Mouse (Mus musculus): ENCODE results near the gene Zfp341. TPM values are rescaled to one million over a fixed set of nuclear protein-coding genes. Genes with fewer than 3 reads are reported as not detected.

Gene Zfp341
- polyA plus RNA-seq, 1 experiment from 2014 or later, result 1.3 TPM

DNA sequence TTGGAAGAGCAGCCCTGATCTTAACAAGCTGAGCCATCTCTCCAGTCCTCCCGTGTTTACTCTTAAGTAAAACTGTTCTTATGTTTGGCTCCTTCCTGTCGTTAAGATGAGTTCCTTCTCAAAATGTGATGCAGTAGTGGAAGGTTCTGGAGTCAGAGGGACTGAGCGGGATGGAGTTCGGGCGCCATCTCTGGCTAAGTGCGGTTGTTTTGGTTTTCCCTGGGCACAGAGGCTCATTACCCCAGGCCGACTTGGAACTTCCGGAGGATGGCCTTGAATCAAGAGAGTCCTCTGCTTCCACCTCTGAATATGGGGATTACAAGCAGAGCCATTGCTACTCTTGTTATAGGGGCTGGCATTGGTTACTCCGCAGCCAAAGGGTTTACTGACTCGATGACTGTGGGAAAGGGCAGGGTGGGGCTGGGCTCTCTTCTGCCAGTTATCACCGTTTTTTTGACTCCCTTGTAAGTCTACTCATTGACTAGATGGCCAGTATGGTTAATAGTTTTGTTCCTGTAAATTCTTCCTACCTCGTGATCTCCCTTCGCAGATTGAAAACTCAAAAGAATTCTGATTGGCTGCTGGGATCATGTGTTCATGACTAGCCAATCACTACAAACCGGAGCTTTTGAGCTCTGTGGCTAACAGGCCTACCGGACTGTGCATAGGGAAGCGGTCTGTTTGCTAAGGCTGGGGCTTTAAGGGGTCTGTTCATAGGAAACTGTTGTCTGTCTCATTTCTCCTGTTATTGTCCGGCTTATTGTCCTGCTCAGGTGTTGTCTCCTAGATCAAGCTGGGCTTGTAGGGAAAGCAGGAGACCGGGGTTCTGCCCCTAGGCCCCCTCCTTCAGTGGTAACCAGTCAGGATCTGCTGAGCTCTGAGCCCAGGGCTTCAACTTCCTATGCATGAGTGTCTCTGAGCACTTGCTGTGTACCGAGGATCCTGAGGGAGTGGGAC, 63.8 kb downstream of the Zfp341 start:
- Histone ChIP-seq H3K9me3 (ENCODE audit: low read length) (no peaks in the 10 kb centered on the region), H3K27ac (ENCODE audit: low read length) (peak overlapping the region; percentile 40), H3K4me2 (replicated peaks; ENCODE audit: low read depth, low read length) (peak overlapping the region; percentile 11; the same call in 1 of the 2 replicates), H3K27me3 (ENCODE audit: insufficient read depth, low read length) (no peaks in the 10 kb centered on the region), H3K36me3 (ENCODE audit: insufficient read depth, low read length) (peaks cover 3% of the 10 kb centered on the region), H3K4me1 (ENCODE audit: insufficient read depth, low read length) (peaks cover 33% of the 10 kb centered on the region), H3K4me3 (ENCODE audit: low read length) (no peak overlapping the region), H3K9ac (replicated peaks; ENCODE audit: low read length) (no peak overlapping the region)
- 69% methylated on average over 19 of the region's 19 CpGs for WGBS
- ATAC-seq (ENCODE audit: low FRiP score, low TSS enrichment), result 0 out of 2 replicates have a peak, but pooled peaks have one; percentile 36

GRCm38 (mm10) chr2:154677651-154678139, 64.6 kb downstream of the Zfp341 start:
- Histone ChIP-seq H3K27me3 (ENCODE audit: insufficient read depth, low read length) (no peaks in the 10 kb centered on the region), H3K4me2 (replicated peaks; ENCODE audit: low read depth, low read length) (peak overlapping the region; percentile 11; the same call in 1 of the 2 replicates), H3K9me3 (ENCODE audit: low read length) (no peaks in the 10 kb centered on the region), H3K9ac (replicated peaks; ENCODE audit: low read length) (peak overlapping the region; percentile 35), H3K4me1 (ENCODE audit: insufficient read depth, low read length) (peaks cover 33% of the 10 kb centered on the region), H3K36me3 (ENCODE audit: insufficient read depth, low read length) (peaks cover 3% of the 10 kb centered on the region), H3K4me3 (ENCODE audit: low read length) (no peak overlapping the region), H3K27ac (ENCODE audit: low read length) (peak overlapping the region; percentile 40)
- 40% methylated on average over 10 of the region's 10 CpGs for WGBS
- ATAC-seq (ENCODE audit: low FRiP score, low TSS enrichment), result peak; percentile 76

DNA sequence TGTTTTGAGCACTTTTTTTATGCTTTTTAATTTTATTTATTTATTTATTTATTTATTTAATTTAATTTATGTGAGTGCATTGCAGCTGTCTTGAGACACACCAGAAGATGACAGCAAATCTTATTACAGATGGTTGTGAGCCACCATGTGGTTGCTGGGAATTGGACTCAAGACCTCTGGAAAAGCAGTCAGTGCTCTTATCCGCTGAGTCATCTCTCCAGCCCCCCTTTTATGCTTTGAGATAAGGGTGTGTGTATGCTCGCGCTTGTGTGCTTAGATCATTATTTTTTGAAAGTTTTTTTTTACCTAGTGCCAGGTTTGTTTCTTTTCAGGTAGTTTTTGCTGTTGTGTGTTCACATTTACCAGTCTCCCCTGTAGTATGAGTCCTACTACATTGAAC, 65.9 kb downstream of the Zfp341 start:
- Histone ChIP-seq H3K27me3 (ENCODE audit: insufficient read depth, low read length) (no peaks in the 10 kb centered on the region), H3K4me1 (ENCODE audit: insufficient read depth, low read length) (peaks cover 31% of the 10 kb centered on the region), H3K4me3 (ENCODE audit: low read length) (no peak overlapping the region), H3K9ac (replicated peaks; ENCODE audit: low read length) (no peak overlapping the region), H3K27ac (ENCODE audit: low read length) (no peak overlapping the region), H3K9me3 (ENCODE audit: low read length) (no peaks in the 10 kb centered on the region), H3K36me3 (ENCODE audit: insufficient read depth, low read length) (no peaks in the 10 kb centered on the region), H3K4me2 (replicated peaks; ENCODE audit: low read depth, low read length) (no peak overlapping the region)
- ATAC-seq (ENCODE audit: low FRiP score, low TSS enrichment), result no peak
- WGBS, result 77% methylated on average over 3 of the region's 3 CpGs

DNA sequence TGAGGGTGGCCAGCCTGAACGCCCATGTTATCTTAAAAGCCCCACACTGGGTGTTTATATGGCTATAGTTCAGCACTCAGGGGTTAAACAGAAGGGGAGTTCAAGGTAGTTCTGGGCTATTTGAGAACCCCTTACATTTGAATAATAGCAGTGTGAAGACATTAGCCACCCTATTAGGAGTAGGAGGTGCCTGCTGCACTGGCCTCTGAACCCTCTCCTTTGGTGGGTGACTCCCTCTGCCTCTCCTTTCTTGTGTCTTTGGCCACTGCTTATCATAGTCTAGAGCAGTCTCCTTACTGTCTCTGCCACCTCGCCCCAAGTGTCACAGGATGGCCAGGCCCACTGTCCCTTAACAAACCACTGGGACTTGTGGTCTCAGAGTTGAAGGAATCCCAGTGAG, 67.2 kb downstream of the Zfp341 start:
- Histone ChIP-seq H3K27me3 (ENCODE audit: insufficient read depth, low read length) (no peaks in the 10 kb centered on the region), H3K9ac (replicated peaks; ENCODE audit: low read length) (no peak overlapping the region), H3K4me1 (ENCODE audit: insufficient read depth, low read length) (peaks cover 26% of the 10 kb centered on the region), H3K4me3 (ENCODE audit: low read length) (no peak overlapping the region), H3K9me3 (ENCODE audit: low read length) (no peaks in the 10 kb centered on the region), H3K4me2 (replicated peaks; ENCODE audit: low read depth, low read length) (no peak overlapping the region), H3K27ac (ENCODE audit: low read length) (no peak overlapping the region), H3K36me3 (ENCODE audit: insufficient read depth, low read length) (no peaks in the 10 kb centered on the region)
- WGBS, result 33% methylated on average over 2 of the region's 2 CpGs
- no peak; the same call in 1 of the 2 replicates for ATAC-seq (ENCODE audit: low FRiP score, low TSS enrichment)

DNA sequence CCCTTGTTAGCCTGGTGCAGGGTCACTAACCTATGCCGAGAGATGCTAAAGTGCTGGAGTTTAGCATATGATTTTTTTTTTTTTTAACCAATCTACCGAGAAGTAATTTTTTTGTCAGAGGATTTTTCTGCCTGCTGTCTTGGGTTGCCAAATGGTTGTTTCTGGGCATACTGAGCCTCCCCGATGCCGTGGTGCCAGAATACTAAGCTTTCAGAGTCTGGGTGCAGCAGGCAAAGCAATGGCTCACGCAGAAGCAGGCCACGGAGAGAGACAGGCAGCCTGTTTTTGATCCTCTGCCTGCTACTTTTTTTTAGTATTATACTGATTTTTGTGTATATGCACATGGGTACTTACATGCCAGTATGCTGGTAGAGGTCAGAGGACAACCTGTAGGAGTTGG, 67.8 kb downstream of the Zfp341 start:
- Histone ChIP-seq H3K27ac (ENCODE audit: low read length) (no peak overlapping the region), H3K4me2 (replicated peaks; ENCODE audit: low read depth, low read length) (no peak overlapping the region), H3K4me3 (ENCODE audit: low read length) (no peak overlapping the region), H3K27me3 (ENCODE audit: insufficient read depth, low read length) (no peaks in the 10 kb centered on the region), H3K4me1 (ENCODE audit: insufficient read depth, low read length) (peaks cover 26% of the 10 kb centered on the region), H3K9me3 (ENCODE audit: low read length) (no peaks in the 10 kb centered on the region), H3K9ac (replicated peaks; ENCODE audit: low read length) (no peak overlapping the region), H3K36me3 (ENCODE audit: insufficient read depth, low read length) (no peaks in the 10 kb centered on the region)
- ATAC-seq (ENCODE audit: low FRiP score, low TSS enrichment), result no peak
- 80% methylated on average over 6 of the region's 6 CpGs for WGBS

- Histone ChIP-seq H3K27me3 (ENCODE audit: insufficient read depth, low read length) (no peaks in the 10 kb centered on the region), H3K4me1 (ENCODE audit: insufficient read depth, low read length) (peaks cover 14% of the 10 kb centered on the region), H3K36me3 (ENCODE audit: insufficient read depth, low read length) (no peaks in the 10 kb centered on the region), H3K27ac (ENCODE audit: low read length) (no peak overlapping the region), H3K9ac (replicated peaks; ENCODE audit: low read length) (no peak overlapping the region), H3K4me3 (ENCODE audit: low read length) (no peak overlapping the region), H3K9me3 (ENCODE audit: low read length) (no peaks in the 10 kb centered on the region), H3K4me2 (replicated peaks; ENCODE audit: low read depth, low read length) (no peak overlapping the region)
- WGBS, result 34% methylated on average over 1 of the region's 1 CpGs
- ATAC-seq (ENCODE audit: low FRiP score, low TSS enrichment), result no peak
Measured at GRCm38 (mm10) chr2:154682712-154683111, 69.6 kb downstream of the Zfp341 start.

DNA sequence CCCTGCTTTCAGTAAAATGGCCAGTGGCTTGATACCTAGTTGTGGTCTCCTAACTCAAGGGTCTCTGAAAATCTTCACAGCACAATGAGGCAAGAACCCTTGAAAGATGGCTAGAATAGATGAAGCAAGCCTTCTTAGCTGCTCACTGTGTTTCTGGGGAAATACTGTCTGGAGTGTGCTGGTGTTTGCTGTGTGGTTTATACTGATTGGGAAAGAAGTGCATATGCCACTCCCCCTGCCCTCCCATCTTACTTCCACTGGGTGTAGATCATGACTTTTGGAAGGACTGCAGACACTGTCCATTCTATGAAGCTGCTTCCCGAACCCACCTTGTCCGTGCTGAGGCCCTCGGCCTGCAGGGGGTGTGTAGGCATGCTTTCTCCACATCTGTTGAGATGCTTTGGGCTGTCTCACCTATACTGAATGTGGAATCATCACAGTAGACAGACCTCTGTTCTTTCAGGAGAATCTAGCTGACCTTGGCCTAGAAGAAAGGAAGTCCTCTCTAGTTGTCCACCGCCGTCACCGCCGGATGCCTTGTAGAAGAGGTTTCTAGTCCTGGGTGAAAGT, 71.9 kb downstream of the Zfp341 start:
- ATAC-seq (ENCODE audit: low FRiP score, low TSS enrichment), result no peak
- Histone ChIP-seq H3K27ac (ENCODE audit: low read length) (no peak overlapping the region), H3K9me3 (ENCODE audit: low read length) (no peaks in the 10 kb centered on the region), H3K4me2 (replicated peaks; ENCODE audit: low read depth, low read length) (no peak overlapping the region), H3K4me3 (ENCODE audit: low read length) (no peak overlapping the region), H3K36me3 (ENCODE audit: insufficient read depth, low read length) (peaks cover 6% of the 10 kb centered on the region), H3K27me3 (ENCODE audit: insufficient read depth, low read length) (no peaks in the 10 kb centered on the region), H3K9ac (replicated peaks; ENCODE audit: low read length) (no peak overlapping the region), H3K4me1 (ENCODE audit: insufficient read depth, low read length) (peaks cover 7% of the 10 kb centered on the region; the same call in 1 of the 2 replicates)
- 94% methylated on average over 7 of the region's 7 CpGs for WGBS

- Histone ChIP-seq H3K4me3 (ENCODE audit: low read length) (no peak overlapping the region), H3K36me3 (ENCODE audit: insufficient read depth, low read length) (peaks cover 12% of the 10 kb centered on the region), H3K9me3 (ENCODE audit: low read length) (no peaks in the 10 kb centered on the region), H3K27me3 (ENCODE audit: insufficient read depth, low read length) (no peaks in the 10 kb centered on the region), H3K9ac (replicated peaks; ENCODE audit: low read length) (no peak overlapping the region), H3K4me1 (ENCODE audit: insufficient read depth, low read length) (peaks cover 3% of the 10 kb centered on the region; the same call in 1 of the 2 replicates), H3K27ac (ENCODE audit: low read length) (no peak overlapping the region), H3K4me2 (replicated peaks; ENCODE audit: low read depth, low read length) (no peak overlapping the region)
- 86% methylated on average over 3 of the region's 3 CpGs for WGBS
- ATAC-seq (ENCODE audit: low FRiP score, low TSS enrichment), result no peak
Measured at GRCm38 (mm10) chr2:154685772-154686171, 72.7 kb downstream of the Zfp341 start.

DNA sequence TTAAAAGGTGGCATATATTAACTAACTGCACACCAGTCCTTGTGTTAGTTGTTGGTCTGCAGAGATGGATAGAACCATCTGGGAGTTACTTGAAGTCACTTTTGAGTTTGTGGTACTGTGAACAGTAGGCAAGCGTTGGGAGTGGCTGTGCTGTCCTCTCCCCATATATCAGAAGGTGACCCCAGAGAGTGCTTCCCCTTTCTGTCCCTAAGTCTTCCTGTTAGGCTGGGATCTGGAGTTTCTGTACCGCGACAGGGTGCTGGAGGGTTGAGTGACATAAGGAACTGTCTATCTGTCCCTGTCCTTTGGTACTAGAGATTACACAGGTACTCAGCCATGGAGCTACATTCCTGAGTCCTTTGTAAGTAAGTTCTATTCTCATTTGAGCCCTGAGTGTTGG, 73.7 kb downstream of the Zfp341 start:
- peaks cover 17% of the 10 kb centered on the region for H3K36me3 ChIP-seq (ENCODE audit: insufficient read depth, low read length)
- WGBS, result 81% methylated on average over 3 of the region's 3 CpGs
- H3K27ac ChIP-seq (ENCODE audit: low read length), result no peak overlapping the region
- no peaks in the 10 kb centered on the region for H3K27me3 ChIP-seq (ENCODE audit: insufficient read depth, low read length)
- no peak overlapping the region for H3K4me3 ChIP-seq (ENCODE audit: low read length)
- ATAC-seq (ENCODE audit: low FRiP score, low TSS enrichment), result no peak
- no peak overlapping the region for H3K9ac ChIP-seq (replicated peaks; ENCODE audit: low read length)
- H3K9me3 ChIP-seq (ENCODE audit: low read length), result no peaks in the 10 kb centered on the region
- H3K4me1 ChIP-seq (ENCODE audit: insufficient read depth, low read length), result peaks cover 3% of the 10 kb centered on the region; the same call in 1 of the 2 replicates
- no peak overlapping the region for H3K4me2 ChIP-seq (replicated peaks; ENCODE audit: low read depth, low read length)

- 88% methylated on average over 14 of the region's 14 CpGs for WGBS
- ATAC-seq (ENCODE audit: low FRiP score, low TSS enrichment), result no peak
Measured at GRCm38 (mm10) chr2:154689391-154689790, 76.3 kb downstream of the Zfp341 start.

More at GRCm38 (mm10) chr2:154689391-154689790, 76.3 kb downstream of the Zfp341 start:
- Histone ChIP-seq H3K27ac (ENCODE audit: low read length) (no peak overlapping the region), H3K27me3 (ENCODE audit: insufficient read depth, low read length) (no peaks in the 10 kb centered on the region), H3K4me3 (ENCODE audit: low read length) (no peak overlapping the region), H3K4me2 (replicated peaks; ENCODE audit: low read depth, low read length) (no peak overlapping the region), H3K36me3 (ENCODE audit: insufficient read depth, low read length) (peaks cover 37% of the 10 kb centered on the region), H3K9ac (replicated peaks; ENCODE audit: low read length) (no peak overlapping the region), H3K9me3 (ENCODE audit: low read length) (no peaks in the 10 kb centered on the region), H3K4me1 (ENCODE audit: insufficient read depth, low read length) (no peaks in the 10 kb centered on the region)
